Mouse (Mus musculus) neutrophil, adult 5-6 weeks (primary cell): Measurements from ENCODE around the gene Sgms1. TPM values are rescaled to one million over a fixed set of nuclear protein-coding genes. Genes with fewer than 3 reads are reported as not detected.
"Not testable (repeated sequence)": the region's sequence is repeated elsewhere in the genome, so short reads cannot be mapped to it uniquely, and the experiment has no call there.

ENCODE experiments used
- ATAC-seq: fragments of 151-379, 151-347 bp; 2 replicates; pipeline ENCODE4 v1.8.0; 2017; ENCODE audit warnings: mild to moderate bottlenecking, moderate TSS enrichment; ENCODE audit not compliant: insufficient number of reproducible peaks, poor library complexity, low FRiP score, severe bottlenecking; ENCODE audit errors: extremely low read depth
- total RNA-seq: library from RNA; stranded (forward); fragments of 200-1000 nt; gene quantifications from 2 replicates; pipeline ENCODE4 v1.2.3, GENCODE M21; 2017

Sgms1 gene
- total RNA-seq, 1 experiment from 2014 or later = 198 TPM

DNA sequence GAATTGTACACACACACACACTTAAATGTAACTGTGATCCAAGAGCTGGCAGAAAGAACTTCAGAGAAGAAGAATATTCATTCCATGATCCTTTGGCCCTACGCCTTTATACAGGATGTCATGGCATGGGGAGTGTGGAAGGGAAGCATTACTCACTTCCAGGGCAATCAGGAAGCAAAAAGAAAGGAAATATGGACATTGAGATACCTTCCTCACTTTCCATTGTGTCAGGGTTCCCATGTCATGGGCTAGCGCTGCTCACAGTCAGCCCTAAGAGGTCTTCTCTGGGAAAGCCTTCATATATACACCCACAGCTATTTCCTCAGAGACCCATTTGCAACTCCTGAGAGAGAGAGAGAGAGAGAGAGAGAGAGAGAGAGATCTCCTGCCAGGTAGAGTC lies 282.8 kb downstream of the Sgms1 start:
- ATAC-seq = no peak

DNA sequence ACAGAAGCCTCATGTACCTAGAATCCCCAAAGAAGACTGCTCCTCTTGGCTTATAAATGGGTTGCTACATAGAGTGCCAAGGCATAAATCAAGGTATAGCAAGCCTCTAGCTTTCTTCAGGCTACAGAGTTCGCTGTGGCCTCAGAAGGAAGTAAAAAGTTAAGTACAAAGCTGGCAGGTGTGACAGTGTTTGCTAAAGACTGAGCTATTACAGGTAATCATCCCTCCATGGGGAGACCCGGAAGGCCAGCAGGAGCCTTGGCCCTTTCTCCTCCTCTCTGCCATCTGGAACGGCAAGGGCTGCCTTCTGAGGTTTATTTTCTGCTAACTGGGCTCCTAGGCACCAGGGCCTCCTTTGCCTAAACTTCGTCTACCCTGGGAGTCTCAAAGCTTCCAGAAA lies 285.3 kb downstream of the Sgms1 start:
- no peak for ATAC-seq

DNA sequence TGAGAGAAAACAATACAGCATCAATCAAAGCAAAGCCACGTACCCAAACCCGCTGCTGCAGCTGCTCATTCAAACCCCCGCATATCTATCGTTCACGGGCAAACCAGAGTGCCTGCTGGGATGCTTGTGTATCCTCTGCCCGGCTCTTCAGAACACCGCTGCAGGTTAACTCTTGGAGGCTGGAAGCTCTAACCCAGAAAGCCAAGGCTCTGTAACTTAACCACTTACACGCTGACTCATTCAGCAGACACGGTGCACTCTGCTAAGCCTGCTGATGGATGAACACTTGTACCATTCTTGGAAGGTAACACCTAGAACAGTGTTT lies 286.6 kb downstream of the Sgms1 start:
- ATAC-seq = no peak

DNA sequence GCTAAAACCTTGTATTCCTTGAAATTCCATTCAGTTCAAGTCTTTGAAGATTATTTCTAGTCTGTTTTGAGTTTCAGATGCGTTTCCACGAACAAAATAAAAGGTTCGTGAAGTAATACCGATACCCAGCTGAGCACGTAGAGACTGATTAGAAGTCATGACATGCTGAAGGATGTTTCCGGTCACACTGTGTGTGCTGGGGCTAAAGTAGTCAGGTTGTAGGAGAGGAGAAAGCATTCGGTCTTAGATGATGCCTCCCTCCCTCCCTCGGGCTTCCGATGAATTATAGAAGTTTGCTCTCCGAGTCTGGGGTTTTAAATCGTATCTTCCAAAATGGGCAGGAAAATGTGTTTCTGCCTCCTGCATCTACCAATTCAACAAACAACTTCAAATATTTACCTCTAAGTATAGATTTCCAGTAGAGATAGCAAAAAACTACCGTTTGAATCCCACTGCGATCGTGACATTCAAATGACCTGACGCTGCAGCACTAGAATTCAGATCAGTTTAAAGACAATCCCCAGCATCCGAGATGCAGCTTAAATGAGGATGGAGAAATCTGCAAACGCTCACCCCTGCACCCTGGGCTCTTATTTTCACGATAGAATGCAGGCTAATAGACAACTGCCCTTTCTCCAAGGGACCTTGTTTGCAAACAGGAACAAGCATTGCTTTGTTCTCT lies 287.1 kb downstream of the Sgms1 start:
- ATAC-seq = no peak

DNA sequence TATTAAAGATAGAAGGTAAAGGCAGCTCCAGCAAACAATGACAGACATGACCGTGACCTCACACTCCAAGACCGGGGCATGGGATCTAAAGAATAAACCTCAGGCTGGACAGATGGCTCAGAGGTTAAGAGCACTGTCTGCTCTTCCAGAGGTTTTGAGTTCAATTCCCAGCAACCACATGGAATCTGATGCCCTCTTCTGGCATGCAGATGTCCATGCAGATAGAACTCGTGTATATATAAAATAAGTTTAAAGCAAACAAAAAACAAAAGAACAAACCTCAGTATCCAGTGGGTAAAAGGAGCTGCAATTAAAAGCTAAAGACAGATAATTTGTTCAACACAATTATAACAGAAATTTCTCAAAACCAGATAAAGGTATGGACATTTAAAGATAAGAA lies 290.9 kb downstream of the Sgms1 start:
- no peak for ATAC-seq

DNA sequence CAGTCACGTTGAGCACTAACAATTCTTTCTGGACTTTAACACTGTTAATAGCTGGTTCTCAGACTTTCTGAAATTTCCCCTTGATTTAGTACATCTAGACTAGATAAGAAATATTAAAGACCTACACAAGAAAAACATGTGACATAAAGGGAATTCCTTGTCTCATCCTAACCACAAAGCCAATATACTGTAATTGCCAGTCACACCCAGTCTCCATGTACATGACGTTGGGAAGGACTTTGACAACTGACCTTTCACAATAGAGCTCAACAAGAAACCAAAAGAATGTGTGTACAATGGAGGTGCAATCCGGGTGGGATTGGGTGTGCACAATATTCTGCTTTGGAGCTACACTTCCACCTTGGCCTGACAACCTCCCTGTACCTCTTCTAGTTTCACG lies 297.2 kb downstream of the Sgms1 start:
- ATAC-seq = no peak

DNA sequence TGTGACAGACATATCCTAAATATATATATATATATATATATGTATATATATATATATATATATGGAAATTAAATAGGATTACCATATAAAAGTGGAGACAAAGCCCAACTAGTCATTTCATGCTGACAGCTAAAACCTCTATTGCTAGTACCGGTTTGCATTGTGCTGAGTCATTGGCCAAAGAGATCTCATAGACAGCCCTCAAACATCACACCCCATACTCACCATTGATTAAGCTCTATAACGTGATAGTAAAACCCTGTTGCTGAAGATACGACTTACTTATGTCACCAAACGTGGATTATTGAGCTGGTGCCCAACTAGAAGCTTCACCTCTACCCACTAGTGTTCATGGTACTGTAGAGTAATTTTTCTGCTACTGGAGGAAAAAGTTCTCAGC lies 298.7 kb downstream of the Sgms1 start:
- no peak for ATAC-seq

DNA sequence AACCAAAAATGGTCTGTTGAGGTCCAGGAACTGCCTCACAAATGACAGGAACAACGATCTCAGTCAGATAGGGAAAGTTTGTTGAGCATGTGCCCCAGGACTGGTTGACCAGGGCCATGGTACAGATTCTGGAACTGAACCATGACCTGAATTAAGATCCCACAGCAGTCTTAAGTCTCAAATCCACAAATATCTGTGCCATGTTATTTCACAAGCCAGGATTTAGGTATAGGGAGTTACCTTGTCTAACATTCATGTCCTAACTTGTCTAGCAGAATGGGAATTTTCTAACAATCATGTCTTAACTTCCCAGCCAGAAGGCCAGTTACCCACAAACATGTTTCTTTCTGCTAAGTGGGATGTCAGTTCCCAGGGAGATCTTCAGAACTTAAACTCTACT lies 300.9 kb downstream of the Sgms1 start:
- no peak for ATAC-seq

DNA sequence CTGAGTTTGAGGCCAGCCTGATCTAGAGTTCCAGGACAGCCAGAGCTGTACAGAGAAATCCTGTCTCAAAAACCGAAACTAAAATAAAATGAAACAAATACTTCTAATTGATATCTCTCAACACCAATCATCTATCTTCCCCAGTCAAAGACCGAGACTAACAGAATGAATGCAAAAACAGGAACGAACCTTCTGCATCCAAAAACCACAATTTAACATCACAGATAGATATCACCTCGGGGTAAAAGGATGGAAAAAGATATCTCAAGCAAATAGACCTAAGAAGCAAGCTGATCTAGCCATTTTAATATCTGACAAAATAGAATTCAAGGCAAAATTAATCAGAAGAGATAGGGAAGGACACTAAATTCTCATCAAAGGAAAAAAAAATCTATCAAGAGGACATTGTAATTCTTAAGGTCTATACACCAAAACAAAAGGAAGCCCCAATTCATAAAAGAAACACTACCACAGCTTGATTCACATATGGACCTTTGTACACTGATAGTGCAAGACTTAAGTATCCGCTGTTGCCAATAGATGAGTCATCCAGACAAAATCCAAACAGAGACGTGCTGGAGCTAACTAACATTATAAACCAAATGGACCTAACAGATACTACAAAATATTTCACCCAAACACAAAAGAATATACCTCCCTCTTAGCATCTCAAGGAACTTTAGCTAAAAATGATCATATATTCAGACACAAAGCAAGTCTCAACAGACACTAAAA lies 301.6 kb downstream of the Sgms1 start:
- ATAC-seq = no peak

DNA sequence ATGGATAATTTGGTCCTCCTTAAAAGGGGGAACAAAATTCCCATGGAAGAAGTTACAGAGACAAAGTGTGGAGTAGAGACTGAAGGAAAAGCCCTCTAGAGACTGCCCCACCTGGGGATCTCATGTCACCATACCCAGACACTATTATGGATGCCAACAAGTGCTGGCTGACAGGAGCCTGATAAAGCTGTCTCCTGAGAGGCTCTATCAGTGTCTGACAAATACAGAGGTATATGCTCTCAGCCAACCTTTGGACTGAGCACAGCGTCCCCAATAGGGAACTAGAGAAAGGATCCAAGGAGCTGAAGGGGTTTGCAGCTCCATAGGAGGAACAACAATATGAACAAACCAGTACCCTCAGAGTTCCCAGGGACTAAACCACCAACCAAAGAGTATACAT lies 304.7 kb downstream of the Sgms1 start:
- not testable (repeated sequence) for ATAC-seq

Other genes with a start within 250 kb of the Sgms1 start
- gene Rpl9-ps6, start 76.9 kb upstream of the Sgms1 start, total RNA-seq = 34.7 and 51.4 TPM in 2 replicates
- 8.7 and 12.6 TPM in 2 replicates for gene Minpp1, start 96.1 kb upstream of the Sgms1 start, total RNA-seq
- gene Papss2, start 206.1 kb upstream of the Sgms1 start, total RNA-seq = 0.74 and 1.0 TPM in 2 replicates